Mouse (Mus musculus) forebrain, embryonic 14.5 days (tissue): ENCODE results near the gene Gk2. TPM values are rescaled to one million over a fixed set of nuclear protein-coding genes. Genes with fewer than 3 reads are reported as not detected.
A peak's percentile ranks its signal among the peaks of the same experiment; 100 is the strongest.

Source experiments
- ATAC-seq: fragments of 200-750 bp; cut with Nextera tagmentation; 2 replicates; pipeline ENCODE4 v1.8.0; 2017; ENCODE audit warnings: mild to moderate bottlenecking, moderate library complexity
- DNase-seq: peaks from one replicate; pipeline ENCODE4 v3.0.0-alpha.2; 2015; ENCODE audit warnings: low spot score
- H3K27ac ChIP-seq: fragments of 300-500 bp; sonication (generic); 2 replicates; pipeline ENCODE4 v1.5.1; 2014; ENCODE audit warnings: low read depth, mild to moderate bottlenecking, control low read depth, low read length, moderate library complexity
- H3K27me3 ChIP-seq: fragments of 300-500 bp; sonication (generic); replicated peaks from 2 replicates; pipeline ENCODE4 v1.6.1; 2014; ENCODE audit warnings: low read length, control low read depth, mixed read lengths; ENCODE audit not compliant: control insufficient read depth, insufficient read depth
- H3K36me3 ChIP-seq: fragments of 300-500 bp; sonication (generic); 2 replicates; pipeline ENCODE4 v1.6.1; 2014; ENCODE audit warnings: low read length, control low read depth; ENCODE audit not compliant: control insufficient read depth, insufficient read depth
- H3K4me1 ChIP-seq: fragments of 300-500 bp; sonication (generic); 2 replicates; pipeline ENCODE4 v1.6.1; 2014; ENCODE audit warnings: antibody characterized with exemption, low read length, control low read depth; ENCODE audit not compliant: control insufficient read depth, insufficient read depth
- H3K4me2 ChIP-seq: fragments of 300-500 bp; sonication (generic); 2 replicates; pipeline ENCODE4 v1.6.1; 2014; ENCODE audit warnings: mild to moderate bottlenecking, control low read depth, low read length
- H3K4me3 ChIP-seq: fragments of 300-500 bp; sonication (generic); 2 replicates; pipeline ENCODE4 v1.5.1; 2014; ENCODE audit warnings: low read depth, low read length, control low read depth
- H3K9ac ChIP-seq: fragments of 300-500 bp; sonication (generic); 2 replicates; pipeline ENCODE4 v1.6.1; 2014; ENCODE audit warnings: mild to moderate bottlenecking, low read length, control low read depth, moderate library complexity
- H3K9me3 ChIP-seq: fragments of 300-500 bp; sonication (generic); replicated peaks from 2 replicates; pipeline ENCODE4 v1.6.1; 2016; ENCODE audit warnings: low read length, control low read depth, mixed read lengths; ENCODE audit not compliant: control insufficient read depth
- WGBS: fragments of 180-500 bp; shearing (Covaris S2); extraction: QIAGEN DNeasy Blood & Tissue Kit; methylation state at CpG from one replicate; pipeline ENCODE4 v1.1.7; 2014; 5-methylcytosine and 5-hydroxymethylcytosine counted together
- polyA plus RNA-seq: library from polyadenylated mRNA; unstranded; fragments of >200 nt; fragmentation: Nextera tagmentation; extraction: Ambion mirVana; gene quantifications from 2 replicates; pipeline ENCODE4 v1.2.1, GENCODE M21; 2014

Gk2 gene
- polyA plus RNA-seq, 1 experiment from 2014 or later, result not detected

GRCm38 (mm10) chr5:97462856-97463255 lies 6.0 kb upstream of the Gk2 start:
- ATAC-seq (no peak), DNase-seq (no peak)
- Histone ChIP-seq H3K4me3 (no peak overlapping the region), H3K36me3 (no peaks in the 10 kb centered on the region), H3K4me2 (no peak overlapping the region), H3K4me1 (peaks cover 8% of the 10 kb centered on the region), H3K27ac (no peak overlapping the region), H3K27me3 (no peaks in the 10 kb centered on the region), H3K9ac (no peak overlapping the region), H3K9me3 (no peaks in the 10 kb centered on the region)
- WGBS, result 88% methylated on average over 3 of the region's 3 CpGs

DNA sequence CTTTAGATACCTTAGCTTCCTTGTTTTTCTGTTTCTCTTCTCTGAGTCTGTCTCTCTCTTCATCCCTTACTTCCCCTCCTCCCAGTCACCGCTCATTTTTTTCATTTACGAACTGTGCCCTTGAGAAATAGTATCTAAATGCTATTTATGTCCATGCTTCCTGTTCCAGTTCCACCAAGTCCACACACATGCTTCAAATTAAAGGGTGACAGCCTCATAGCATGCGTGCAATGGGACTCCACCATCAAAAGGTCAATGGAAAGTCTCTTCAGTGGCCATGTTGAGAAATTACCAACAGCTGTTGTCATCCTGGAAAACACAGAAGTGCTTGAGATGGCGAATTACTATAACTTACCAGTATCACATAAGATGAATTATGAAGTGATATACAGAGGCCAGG lies 5.4 kb downstream of the Gk2 start:
- 89% methylated on average over 4 of the region's 4 CpGs for WGBS

GRCm38 (mm10) chr5:97444191-97444590 lies 12.6 kb downstream of the Gk2 start:
- WGBS, result 55% methylated on average over 1 of the region's 1 CpGs
- ATAC-seq (no peak), DNase-seq (no peak)
- no peak overlapping the region for H3K4me3 ChIP-seq
- no peak overlapping the region for H3K27ac ChIP-seq
- H3K36me3 ChIP-seq, result no peaks in the 10 kb centered on the region
- no peaks in the 10 kb centered on the region for H3K4me1 ChIP-seq
- no peaks in the 10 kb centered on the region for H3K27me3 ChIP-seq
- H3K9me3 ChIP-seq, result peaks cover 5% of the 10 kb centered on the region; the same call in 1 of the 2 replicates
- no peak overlapping the region for H3K9ac ChIP-seq
- no peak overlapping the region for H3K4me2 ChIP-seq

More for the DNA sequence above, 5.4 kb downstream of the Gk2 start:
- H3K4me1 ChIP-seq, result no peaks in the 10 kb centered on the region
- DNase-seq (no peak), ATAC-seq (no peak)
- H3K27ac ChIP-seq, result no peak overlapping the region
- H3K9me3 ChIP-seq, result peaks cover 5% of the 10 kb centered on the region; the same call in 1 of the 2 replicates
- H3K27me3 ChIP-seq, result no peaks in the 10 kb centered on the region
- no peak overlapping the region for H3K4me3 ChIP-seq
- H3K36me3 ChIP-seq, result no peaks in the 10 kb centered on the region
- H3K4me2 ChIP-seq, result no peak overlapping the region
- no peak overlapping the region for H3K9ac ChIP-seq

- no peak overlapping the region for H3K4me3 ChIP-seq
- H3K9ac ChIP-seq, result no peak overlapping the region
- no peaks in the 10 kb centered on the region for H3K9me3 ChIP-seq
- H3K27ac ChIP-seq, result no peak overlapping the region
- WGBS, result 90% methylated on average over 2 of the region's 2 CpGs
- no peak overlapping the region for H3K4me2 ChIP-seq
- DNase-seq (no peak), ATAC-seq (no peak)
- no peaks in the 10 kb centered on the region for H3K27me3 ChIP-seq
- peaks cover 2% of the 10 kb centered on the region; the same call in 1 of the 2 replicates for H3K4me1 ChIP-seq
- H3K36me3 ChIP-seq, result no peaks in the 10 kb centered on the region
Measured at GRCm38 (mm10) chr5:97432512-97432911, 24.3 kb downstream of the Gk2 start.

DNA sequence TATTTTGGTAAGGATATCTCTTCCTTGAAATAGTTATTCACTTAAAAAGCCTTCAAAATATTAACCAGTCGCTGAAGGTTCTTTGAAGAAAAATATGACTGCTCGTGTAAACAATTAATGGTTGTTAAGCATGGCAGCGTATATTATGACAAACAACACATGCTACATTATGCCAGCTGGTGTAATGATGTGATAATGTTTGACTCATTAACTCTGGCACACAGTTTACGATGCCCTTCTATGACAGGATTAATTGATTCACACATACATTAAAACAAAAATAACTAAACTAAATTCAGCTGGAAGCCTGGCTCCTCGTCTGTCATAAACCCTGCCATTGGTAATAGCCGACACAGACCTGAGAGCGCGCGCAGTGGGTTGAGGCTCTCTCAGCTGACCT lies 26.8 kb downstream of the Gk2 start:
- Histone ChIP-seq H3K36me3 (no peaks in the 10 kb centered on the region), H3K4me1 (peaks cover 2% of the 10 kb centered on the region; the same call in 1 of the 2 replicates), H3K4me2 (no peak overlapping the region), H3K9ac (no peak overlapping the region), H3K9me3 (no peaks in the 10 kb centered on the region), H3K27me3 (no peaks in the 10 kb centered on the region), H3K4me3 (no peak overlapping the region), H3K27ac (no peak overlapping the region)
- DNase-seq (peak; percentile 63), ATAC-seq (peak; percentile 29; the same call in 1 of the 2 replicates)
- WGBS, result 56% methylated on average over 9 of the region's 9 CpGs

- 100% methylated on average over 2 of the region's 2 CpGs for WGBS
- no peak overlapping the region for H3K4me3 ChIP-seq
- no peak for ATAC-seq
Measured at GRCm38 (mm10) chr5:97421669-97422068, 35.2 kb downstream of the Gk2 start.

GRCm38 (mm10) chr5:97417185-97417584 lies 39.6 kb downstream of the Gk2 start:
- DNase-seq (no peak), ATAC-seq (no peak)
- Histone ChIP-seq H3K27me3 (no peaks in the 10 kb centered on the region), H3K4me2 (no peak overlapping the region), H3K9ac (no peak overlapping the region), H3K27ac (no peak overlapping the region), H3K4me1 (no peaks in the 10 kb centered on the region), H3K9me3 (no peaks in the 10 kb centered on the region), H3K36me3 (no peaks in the 10 kb centered on the region), H3K4me3 (no peak overlapping the region)
- whole genome bisulfite sequencing, result 85% methylated on average over 2 of the region's 2 CpGs

More at GRCm38 (mm10) chr5:97421669-97422068, 35.2 kb downstream of the Gk2 start:
- no peaks in the 10 kb centered on the region for H3K4me1 ChIP-seq
- H3K4me2 ChIP-seq, result no peak overlapping the region
- no peak overlapping the region for H3K9ac ChIP-seq
- no peaks in the 10 kb centered on the region for H3K36me3 ChIP-seq
- no peaks in the 10 kb centered on the region for H3K9me3 ChIP-seq
- H3K27me3 ChIP-seq, result no peaks in the 10 kb centered on the region
- no peak for DNase-seq
- no peak overlapping the region for H3K27ac ChIP-seq

- H3K27ac ChIP-seq, result no peak overlapping the region
- peak; percentile 89 for ATAC-seq
- H3K9ac ChIP-seq, result no peak overlapping the region
- WGBS, result 50% methylated on average over 6 of the region's 6 CpGs
- no peaks in the 10 kb centered on the region for H3K36me3 ChIP-seq
- no peak overlapping the region for H3K4me2 ChIP-seq
- no peaks in the 10 kb centered on the region for H3K9me3 ChIP-seq
- H3K4me3 ChIP-seq, result no peak overlapping the region
- H3K27me3 ChIP-seq, result no peaks in the 10 kb centered on the region
- peak; percentile 89 for DNase-seq
- 0 out of 2 replicates have a peak, but pooled peaks cover 3% of the 10 kb centered on the region for H3K4me1 ChIP-seq
Measured at GRCm38 (mm10) chr5:97415837-97416236, 41.0 kb downstream of the Gk2 start.

DNA sequence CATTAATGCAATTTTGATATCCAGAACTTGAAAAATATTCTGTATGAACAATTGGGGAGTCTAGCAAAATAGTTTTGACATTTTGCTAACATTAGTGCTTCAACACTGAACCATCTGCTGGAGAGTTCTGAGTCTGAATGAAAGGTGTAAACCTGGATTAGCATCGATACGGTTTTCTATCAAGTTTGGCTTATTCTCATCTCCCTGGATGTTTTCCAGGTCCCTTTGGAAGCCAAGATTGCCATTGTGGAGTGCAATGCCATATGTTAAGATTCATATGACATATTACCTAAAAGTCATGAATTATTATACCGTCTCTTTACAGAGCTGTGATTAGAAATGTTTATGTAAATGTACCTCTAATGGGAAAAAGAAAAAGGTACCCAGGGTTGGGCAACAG lies 43.1 kb downstream of the Gk2 start:
- H3K9ac ChIP-seq, result no peak overlapping the region
- no peaks in the 10 kb centered on the region for H3K36me3 ChIP-seq
- H3K4me1 ChIP-seq, result peaks cover 11% of the 10 kb centered on the region
- 57% methylated on average over 3 of the region's 3 CpGs for WGBS
- peak; percentile 73 for DNase-seq
- H3K4me3 ChIP-seq, result no peak overlapping the region
- no peak overlapping the region for H3K4me2 ChIP-seq
- no peaks in the 10 kb centered on the region for H3K27me3 ChIP-seq
- no peak for ATAC-seq
- no peaks in the 10 kb centered on the region for H3K9me3 ChIP-seq
- H3K27ac ChIP-seq, result 0 out of 2 replicates have a peak overlapping the region, but pooled peaks have one; percentile 5
